Mouse (Mus musculus) small intestine, adult 2 months (tissue): ENCODE measurements at regions not wholly inside any gene's neighbourhood (a gene's known extent, or its start where the extent isn't known, plus 50 kb on each side); places are given as distances from the start of the nearest gene placed in this dataset.

Source experiments
- CTCF ChIP-seq: fragments of 200-500 bp; IDR thresholded peaks from 2 replicates; pipeline ENCODE4 v1.5.1; 2012; ENCODE audit warnings: low read depth, mild to moderate bottlenecking, control low read depth, inconsistent platforms, low read length, moderate library complexity, mixed read lengths; ENCODE audit not compliant: insufficient replicate concordance, insufficient read length; ENCODE audit errors: extremely low read depth
- POLR2A ChIP-seq: fragments of 200-500 bp; IDR thresholded peaks from 2 replicates; pipeline ENCODE4 v1.6.1; 2012; ENCODE audit warnings: low read depth, mild to moderate bottlenecking, control low read depth, inconsistent platforms, low read length, moderate library complexity

GRCm38 (mm10) chr19:53441449-53442131 lies 51.2 kb upstream of the Smndc1 start:
- no peak for TF ChIP-seq CTCF
- TF ChIP-seq POLR2A: no peak
